Comparison of ENCODE assay signal across 8 mouse cellular contexts in the genomic region with DNA sequence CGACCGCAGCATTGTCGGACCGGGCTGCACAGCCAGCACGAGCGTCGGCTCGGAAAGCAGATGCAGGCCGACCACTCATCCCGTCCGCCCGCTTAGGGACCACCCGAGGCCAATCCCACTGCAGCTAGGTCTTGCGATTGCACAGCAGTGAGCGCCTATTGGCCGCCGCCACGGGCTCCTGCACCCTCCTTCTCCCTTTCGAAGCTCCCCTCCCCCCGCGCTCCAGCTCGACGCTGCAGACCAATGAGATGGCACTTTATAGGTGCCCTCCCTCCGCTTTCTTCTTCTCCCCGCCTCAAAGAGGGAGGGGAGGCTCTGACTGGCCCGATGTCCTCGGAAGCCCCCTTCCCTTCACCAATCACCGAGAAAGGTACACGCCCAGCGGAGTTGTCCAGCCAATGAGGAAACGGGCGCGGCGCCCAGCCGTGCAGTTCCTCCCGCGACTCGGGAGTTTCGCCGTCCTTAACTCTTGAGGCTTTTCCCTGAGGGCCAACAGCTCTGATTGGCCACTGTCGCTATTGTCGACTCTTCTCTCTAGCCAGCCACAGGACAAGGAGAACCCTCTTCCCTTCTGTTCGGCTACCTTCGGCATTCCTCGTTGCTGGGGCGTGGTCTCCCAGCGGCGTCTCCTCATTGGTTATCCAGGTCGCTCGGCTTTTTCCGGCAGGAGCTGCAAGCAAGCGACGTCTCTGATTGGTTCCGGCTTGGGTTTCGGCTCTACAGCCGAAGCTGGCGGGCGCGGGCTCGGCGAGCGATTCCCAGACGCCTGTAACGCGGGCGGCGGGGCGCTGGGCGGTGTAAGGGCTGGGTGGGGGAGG. TPM values are rescaled to one million over a fixed set of nuclear protein-coding genes. Genes with fewer than 3 reads are reported as not detected.
DNase-seq lines count a peak whose midpoint lies in the region; ATAC-seq and TF ChIP-seq lines count a peak whose summit lies in the region.

Gene Gsk3b (plus strand): TSS at position 373 of the 818 bp plus-strand sequence.

- H3K4me1 ChIP-seq in CH12.LX (ENCODE audit: control insufficient read depth in 1 of 2, insufficient read depth in 2 of 2) = peaks cover 0 to 22% of the 10 kb centered on the region in 2 experiments; a peak in 2 of 4 replicates
- 0 out of 2 replicates have a peak, but pooled peaks cover 1% of the 10 kb centered on the region for H3K4me1 ChIP-seq in forebrain, embryonic 11.5 days (replicated peaks; ENCODE audit: control insufficient read depth, insufficient read depth, low read length)
- H3K4me1 ChIP-seq in heart, embryonic 16.5 days (ENCODE audit: control insufficient read depth, insufficient read depth, low read length) = peaks cover 15% of the 10 kb centered on the region
- peaks cover 32% of the 10 kb centered on the region for H3K4me1 ChIP-seq in liver, embryonic 15.5 days (replicated peaks)
- peaks cover 20% of the 10 kb centered on the region for H3K4me1 ChIP-seq in neural tube, embryonic 12.5 days

- TF ChIP-seq POLR2A in CH12.LX (IDR thresholded peaks at IDR 0.05; ENCODE audit: low read depth, low read length) = peak; percentile 93

- peak; percentile 100 for DNase-seq in CH12.LX (ENCODE audit: extremely low read depth)
- DNase-seq in c-Kit-positive CD71-positive TER-119-negative erythroid progenitor cells, embryonic 14.5 days (ENCODE audit: low read depth) = peak; percentile 98
- DNase-seq in forebrain, embryonic 11.5 days (ENCODE audit: low spot score) = peak; percentile 99
- peak; percentile 99 to 100 for DNase-seq in kidney, postnatal 36 days
- DNase-seq in telencephalon, adult 2 months (ENCODE audit: low read depth, low spot score) = peak; percentile 100

- peak within 1 kb of the TSS; percentile 74 for H3K4me2 ChIP-seq in CH12.LX (ENCODE audit: insufficient read depth, low read depth, poor library complexity, severe bottlenecking)
- peak within 1 kb of the TSS; percentile 80 for H3K4me2 ChIP-seq in forebrain, embryonic 11.5 days (ENCODE audit: low read depth, low read length, severe bottlenecking)
- peak within 1 kb of the TSS; percentile 83 for H3K4me2 ChIP-seq in heart, embryonic 16.5 days (ENCODE audit: low read depth, low read length)
- H3K4me2 ChIP-seq in liver, embryonic 15.5 days = peak within 1 kb of the TSS; percentile 93
- H3K4me2 ChIP-seq in neural tube, embryonic 12.5 days (replicated peaks) = peak within 1 kb of the TSS; percentile 78

- H3K4me3 ChIP-seq in CH12.LX (replicated peaks in 1 of 3; ENCODE audit: low read depth in 2 of 3, low read length in 2 of 3, poor library complexity in 1 of 3) = peak within 1 kb of the TSS; percentile 89 to 97 (median 90)
- H3K4me3 ChIP-seq in forebrain, embryonic 11.5 days (ENCODE audit: low read depth, low read length) = peak within 1 kb of the TSS; percentile 97
- H3K4me3 ChIP-seq in heart, embryonic 16.5 days (ENCODE audit: low read length) = peak within 1 kb of the TSS; percentile 91
- peak within 1 kb of the TSS; percentile 85 for H3K4me3 ChIP-seq in liver, embryonic 15.5 days (replicated peaks)
- peak within 1 kb of the TSS; percentile 94 for H3K4me3 ChIP-seq in neural tube, embryonic 12.5 days

- in situ Hi-C loops in CH12.LX (cut with MboI; ENCODE audit: low pct_ligation_motif_present, low pct_unique_long_range_greater_than_20kb, low sequenced_read_pairs) = no loop called here

- TF ChIP-seq RAD21 in CH12.LX (IDR thresholded peaks at IDR 0.05; ENCODE audit: low read depth, low read length) = no peak

- peak; percentile 91 for ATAC-seq in forebrain, embryonic 11.5 days (replicated peaks; ENCODE audit: low FRiP score)
- peak; percentile 92 for ATAC-seq in heart, embryonic 16.5 days (replicated peaks; ENCODE audit: extremely low read depth, insufficient read depth, low FRiP score)
- peak; percentile 91 for ATAC-seq in liver, embryonic 15.5 days (ENCODE audit: insufficient read depth)
- ATAC-seq in neural tube, embryonic 12.5 days (ENCODE audit: low FRiP score, low read depth) = peak; percentile 94

- dilution Hi-C loops in CH12.LX (cut with MboI; ENCODE audit: extremely low pct_ligation_motif_present, extremely low pct_unique_long_range_greater_than_20kb, low sequenced_read_pairs) = no loop called here

- no peak for TF ChIP-seq CTCF in CH12.LX (conservative IDR thresholded peaks at IDR 0.05 in 1 of 2, IDR thresholded peaks at IDR 0.05 in 1 of 2; ENCODE audit: low read depth in 2 of 2, low read length in 2 of 2)

- no peaks in the 10 kb centered on the region for H3K27me3 ChIP-seq in CH12.LX (replicated peaks)
- no peaks in the 10 kb centered on the region for H3K27me3 ChIP-seq in forebrain, embryonic 11.5 days (ENCODE audit: control insufficient read depth, insufficient read depth, low read length)
- no peaks in the 10 kb centered on the region for H3K27me3 ChIP-seq in heart, embryonic 16.5 days (ENCODE audit: control insufficient read depth, insufficient read depth, low read length)
- H3K27me3 ChIP-seq in liver, embryonic 15.5 days = no peaks in the 10 kb centered on the region
- no peaks in the 10 kb centered on the region for H3K27me3 ChIP-seq in neural tube, embryonic 12.5 days (replicated peaks)

- no peak for TF ChIP-seq EP300 in CH12.LX (IDR thresholded peaks at IDR 0.05; ENCODE audit: low read length)

- WGBS in forebrain, embryonic 11.5 days = under 1% methylated on average over 68 of the region's 69 CpGs
- WGBS in heart, embryonic 16.5 days = under 1% methylated on average over 69 of the region's 69 CpGs
- WGBS in liver, embryonic 15.5 days (ENCODE audit: insufficient replicate concordance) = under 1% methylated on average over 68 of the region's 69 CpGs
- 1% methylated on average over 68 of the region's 69 CpGs for WGBS in neural tube, embryonic 12.5 days

- no peaks in the 10 kb centered on the region for H3K9me3 ChIP-seq in CH12.LX (replicated peaks; ENCODE audit: low read length)
- H3K9me3 ChIP-seq in forebrain, embryonic 11.5 days (ENCODE audit: control insufficient read depth, low read length) = no peaks in the 10 kb centered on the region
- H3K9me3 ChIP-seq in heart, embryonic 16.5 days (replicated peaks; ENCODE audit: control insufficient read depth, low read length) = no peaks in the 10 kb centered on the region
- no peaks in the 10 kb centered on the region for H3K9me3 ChIP-seq in liver, embryonic 15.5 days (replicated peaks)
- H3K9me3 ChIP-seq in neural tube, embryonic 12.5 days = no peaks in the 10 kb centered on the region

- peak within 1 kb of the TSS; percentile 94 for H3K9ac ChIP-seq in CH12.LX (ENCODE audit: insufficient read depth, low read depth)
- H3K9ac ChIP-seq in forebrain, embryonic 11.5 days (ENCODE audit: low read length) = peak within 1 kb of the TSS; percentile 99
- peak within 1 kb of the TSS; percentile 99 for H3K9ac ChIP-seq in heart, embryonic 16.5 days (ENCODE audit: low read length)
- peak within 1 kb of the TSS; percentile 93 for H3K9ac ChIP-seq in liver, embryonic 15.5 days
- H3K9ac ChIP-seq in neural tube, embryonic 12.5 days = peak within 1 kb of the TSS; percentile 100

- peak within 1 kb of the TSS; percentile 95 for H3K27ac ChIP-seq in CH12.LX (ENCODE audit: insufficient read depth, low read depth)
- H3K27ac ChIP-seq in forebrain, embryonic 11.5 days (ENCODE audit: low read depth, low read length) = peak within 1 kb of the TSS; percentile 100
- peak within 1 kb of the TSS; percentile 100 for H3K27ac ChIP-seq in heart, embryonic 16.5 days (ENCODE audit: low read length)
- H3K27ac ChIP-seq in liver, embryonic 15.5 days (replicated peaks) = peak within 1 kb of the TSS; percentile 99
- peak within 1 kb of the TSS; percentile 100 for H3K27ac ChIP-seq in neural tube, embryonic 12.5 days

- H3K36me3 ChIP-seq in CH12.LX (replicated peaks in 1 of 2; ENCODE audit: control insufficient read depth in 1 of 2, insufficient read depth in 1 of 2, low read length in 1 of 2) = peaks cover 0 to 2% of the 10 kb centered on the region in 2 experiments
- no peaks in the 10 kb centered on the region for H3K36me3 ChIP-seq in forebrain, embryonic 11.5 days (ENCODE audit: control insufficient read depth, insufficient read depth, low read length)
- no peaks in the 10 kb centered on the region for H3K36me3 ChIP-seq in heart, embryonic 16.5 days (ENCODE audit: control insufficient read depth, insufficient read depth)
- H3K36me3 ChIP-seq in liver, embryonic 15.5 days (replicated peaks) = 0 out of 2 replicates have a peak, but pooled peaks cover under 1% of the 10 kb centered on the region
- H3K36me3 ChIP-seq in neural tube, embryonic 12.5 days = no peaks in the 10 kb centered on the region

- peaks cover 33% of the 10 kb centered on the region for H3K79me2 ChIP-seq in CH12.LX (replicated peaks; ENCODE audit: control insufficient read depth, extremely low read depth, insufficient read depth, poor library complexity, severe bottlenecking)

TF ChIP-seq in CH12.LX, 34 proteins besides CTCF, POLR2A, EP300 and RAD21 (continues in another document):
- TF ChIP-seq ZMIZ1 (IDR thresholded peaks at IDR 0.05; ENCODE audit: low read depth, low read length) = peak; percentile 81
- no peak for TF ChIP-seq MAFK (IDR thresholded peaks at IDR 0.05; ENCODE audit: insufficient replicate concordance, low read length)
- TF ChIP-seq ZNF384 (IDR thresholded peaks at IDR 0.05; ENCODE audit: low read depth, low read length) = no peak
- peak; percentile 86 for TF ChIP-seq MAZ (IDR thresholded peaks at IDR 0.05; ENCODE audit: low read depth, low read length)
- peak; percentile 79 for TF ChIP-seq NELFE (IDR thresholded peaks at IDR 0.05; ENCODE audit: low read depth, low read length)
- no peak for TF ChIP-seq RCOR1 (conservative IDR thresholded peaks at IDR 0.05; ENCODE audit: low read depth, low read length)
- peak; percentile 20; the same call in 1 of the 2 replicates for TF ChIP-seq BHLHE40 (IDR thresholded peaks at IDR 0.05; ENCODE audit: low read depth, low read length)
- TF ChIP-seq TBP (conservative IDR thresholded peaks at IDR 0.05; ENCODE audit: low read depth, low read length) = peak; percentile 82
- no peak for TF ChIP-seq PAX5 (IDR thresholded peaks at IDR 0.05; ENCODE audit: low read length)
- TF ChIP-seq MXI1 (IDR thresholded peaks at IDR 0.05; ENCODE audit: low read depth, low read length) = no peak
- peak; percentile 97 for TF ChIP-seq CHD2 (IDR thresholded peaks at IDR 0.05; ENCODE audit: low read length)
- no peak for TF ChIP-seq CHD1 (IDR thresholded peaks at IDR 0.05; ENCODE audit: low read depth, low read length)
- peak; percentile 74 for TF ChIP-seq HCFC1 (IDR thresholded peaks at IDR 0.05; ENCODE audit: low read depth, low read length)
- peak; percentile 67 for TF ChIP-seq TCF12 (IDR thresholded peaks at IDR 0.05; ENCODE audit: low read depth, low read length)

RNA-seq across cellular contexts. Expression of gene Gsk3b, which starts in this region (rescaled TPM):
- 15.5 and 15.9 TPM in 2 replicates for total RNA-seq in CH12.LX (2012; rRNA removed)
- 6.1 and 6.8 TPM in 2 replicates for total RNA-seq in CH12.LX (2014; rRNA removed)
- 27.4 and 30.8 TPM in 2 replicates for polyA plus RNA-seq in CH12.LX (2012; ENCODE audit: insufficient read length, low read depth)
- 106 and 110 TPM in 2 replicates for polyA plus RNA-seq in forebrain, embryonic 11.5 days (2014; fragmentation: Nextera tagmentation; extraction: Ambion mirVana)
- 33.8 and 37.2 TPM in 2 replicates for polyA plus RNA-seq in heart, embryonic 16.5 days (2015; fragmentation: Nextera tagmentation; extraction: Ambion mirVana)
- 10.7 and 11.3 TPM in 2 replicates for polyA plus RNA-seq in liver, embryonic 15.5 days (2015; fragmentation: Nextera tagmentation; extraction: Ambion mirVana)
- polyA plus RNA-seq in neural tube, embryonic 12.5 days (2016; fragmentation: Nextera tagmentation; extraction: Ambion mirVana) = 140 and 151 TPM in 2 replicates

Comparison
In these comparisons a context has a peak if more than half of its experiments do, and no peak if none do; other contexts are left out.
1. Peak in every context shown above with its lines: DNase-seq, ATAC-seq, H3K4me3 ChIP-seq and H3K27ac ChIP-seq.